Mouse (Mus musculus): ENCODE data around the gene Gm9780.
"Not testable (repeated sequence)": the region's sequence is repeated elsewhere in the genome, so short reads cannot be mapped to it uniquely, and the experiment has no call there.

DNA sequence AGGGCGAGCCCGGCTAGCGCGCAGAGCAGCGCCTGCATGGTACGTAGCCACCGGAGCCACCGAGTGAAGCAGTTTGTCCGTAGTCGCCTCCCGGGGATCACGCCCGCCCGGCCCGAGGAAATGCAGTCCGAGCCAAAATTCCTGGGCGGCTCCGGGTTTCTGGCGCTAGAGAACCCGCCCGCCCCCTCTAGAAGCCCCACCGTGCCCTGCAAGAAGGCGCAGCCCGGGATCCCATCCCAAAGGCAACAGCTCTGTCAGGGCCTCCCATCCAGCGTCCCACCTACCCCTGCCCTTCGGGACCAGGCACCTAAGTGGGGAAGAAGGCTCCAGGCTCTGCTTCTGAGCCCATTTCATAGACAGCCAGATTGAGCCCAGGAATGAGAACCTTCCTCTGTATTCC lies at the start of gene Gm9780:
- TF ChIP-seq POLR2A, CTCF (IDR thresholded peaks at IDR 0.05; ENCODE audit: extremely low read depth, insufficient read depth, low read length): not testable (repeated sequence)
